Mouse (Mus musculus): Measurements from ENCODE around the gene Casp9.

The Casp9 gene

DNA sequence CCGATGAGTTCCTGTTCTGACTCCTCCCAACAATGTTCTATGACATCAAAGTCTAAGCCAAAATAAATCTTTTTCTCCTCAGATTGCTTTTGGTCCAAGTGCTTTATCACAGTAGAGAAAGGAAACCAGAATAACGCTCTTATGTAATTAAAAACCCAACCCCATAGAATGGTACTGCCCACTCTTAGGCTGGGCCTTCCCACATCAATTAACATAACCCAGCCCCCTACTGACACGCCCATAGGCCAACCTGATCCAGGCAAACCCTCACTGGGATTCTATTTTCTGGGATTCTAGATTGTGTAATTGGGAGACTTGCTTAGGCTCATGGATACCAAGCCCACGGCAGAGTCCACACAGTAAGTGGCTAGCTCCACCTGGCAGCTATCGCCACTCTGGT is 71.6 kb downstream of the Casp9 start:
- no peak for DNase-seq (ENCODE audit: low spot score in 2 of 2)
